Mouse (Mus musculus) brain, adult 10 weeks (tissue): Measurements from ENCODE around the gene Olfr1286. TPM values are rescaled to one million over a fixed set of nuclear protein-coding genes. Genes with fewer than 3 reads are reported as not detected.

Source experiments
- polyA plus RNA-seq: library from polyadenylated mRNA; stranded (reverse); fragments of 350-450 nt; fragmentation: Illumina TruSeq; extraction: RNeasy Lipid Tissue Mini Kit (QIAGEN cat#74804); gene quantifications from one replicate; pipeline ENCODE4 v1.2.3, GENCODE M21; 2015; ENCODE audit warnings: low read depth, low replicate concordance

Gene Olfr1286
- polyA plus RNA-seq: not detected

GRCm38 (mm10) chr2:111422931-111423330 lies at the start of gene Olfr1286:
Olfr1286 (minus strand) TSS chr2:111423115.

DNA sequence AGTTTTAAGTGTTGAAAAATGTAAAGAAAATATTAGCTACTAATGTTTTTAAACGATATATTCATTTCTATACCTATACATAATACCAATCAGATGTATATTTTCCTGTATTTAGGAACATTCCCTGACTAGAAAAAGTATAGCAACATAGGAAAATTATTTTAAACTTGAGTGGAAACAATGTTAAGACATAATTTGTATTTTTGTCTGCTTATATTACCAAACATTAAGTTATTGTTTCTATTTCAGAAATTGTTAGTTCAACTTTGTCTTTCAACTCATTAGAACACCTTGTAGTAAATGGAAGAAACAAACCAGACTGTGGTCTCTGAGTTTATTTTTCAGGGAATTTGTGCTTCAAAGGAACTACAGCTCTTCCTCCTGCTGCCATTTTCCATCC lies 25.9 kb upstream of the Olfr1286 start, which contains the start of gene Olfr1287:
TSS of gene Olfr1287 (plus strand) at position 301 of the 400 bp plus-strand sequence.

GRCm38 (mm10) chr2:111375222-111375621 lies 47.7 kb downstream of the Olfr1286 start, which contains the start of gene Olfr1284:
Olfr1284 (plus strand) TSS chr2:111375522.

Other genes with a start within 250 kb of the Olfr1286 start
- not detected for gene 4930430A15Rik, start 193.5 kb downstream of the Olfr1286 start, polyA plus RNA-seq
- not detected for gene Olfr1275, start 187.8 kb downstream of the Olfr1286 start, polyA plus RNA-seq
- not detected for gene Olfr1276, start 168.6 kb downstream of the Olfr1286 start, polyA plus RNA-seq
- gene Olfr1277, start 149.0 kb downstream of the Olfr1286 start, polyA plus RNA-seq: not detected
- not detected for gene Olfr1278, start 133.0 kb downstream of the Olfr1286 start, polyA plus RNA-seq
- not detected for gene Olfr1279, start 122.5 kb downstream of the Olfr1286 start, polyA plus RNA-seq
- not detected for gene Olfr1280, start 109.1 kb downstream of the Olfr1286 start, polyA plus RNA-seq
- gene Olfr1281, start 96.6 kb downstream of the Olfr1286 start, polyA plus RNA-seq: not detected
- not detected for gene Olfr1282, start 87.0 kb downstream of the Olfr1286 start, polyA plus RNA-seq
- gene Olfr1283, start 56.3 kb downstream of the Olfr1286 start, polyA plus RNA-seq: not detected
- not detected for gene Olfr1284, start 47.6 kb downstream of the Olfr1286 start, polyA plus RNA-seq
- gene Olfr1287, start 26.0 kb upstream of the Olfr1286 start, polyA plus RNA-seq: not detected
- not detected for gene Olfr1288, start 51.0 kb upstream of the Olfr1286 start, polyA plus RNA-seq
- not detected for gene Olfr1289, start 57.7 kb upstream of the Olfr1286 start, polyA plus RNA-seq
- not detected for gene Olfr1290, start 70.7 kb upstream of the Olfr1286 start, polyA plus RNA-seq
- not detected for gene Olfr1291-ps1, start 74.1 kb upstream of the Olfr1286 start, polyA plus RNA-seq
- gene Olfr1293-ps, start 102.1 kb upstream of the Olfr1286 start, polyA plus RNA-seq: not detected
- not detected for gene Olfr1294, start 117.2 kb upstream of the Olfr1286 start, polyA plus RNA-seq
- gene Olfr1295, start 146.6 kb upstream of the Olfr1286 start, polyA plus RNA-seq: not detected
- gene Olfr1297, start 203.4 kb upstream of the Olfr1286 start, polyA plus RNA-seq: not detected
- not detected for gene Olfr1298, start 226.1 kb upstream of the Olfr1286 start, polyA plus RNA-seq
- gene Olfr1299, start 238.3 kb upstream of the Olfr1286 start, polyA plus RNA-seq: not detected